Mouse (Mus musculus) neural tube, embryonic 14.5 days (tissue): ENCODE measurements around the gene Tmem92. TPM values are rescaled to one million over a fixed set of nuclear protein-coding genes. Genes with fewer than 3 reads are reported as not detected.

Experiments
- ATAC-seq: fragments of 200-750 bp; cut with Nextera tagmentation; 2 replicates; pipeline ENCODE4 v1.8.0; 2017; ENCODE audit warnings: low read depth, mild to moderate bottlenecking, moderate TSS enrichment, moderate library complexity
- H3K27ac ChIP-seq: fragments of 300-500 bp; sonication (generic); 2 replicates; pipeline ENCODE4 v1.5.1; 2014; ENCODE audit warnings: low read depth, mild to moderate bottlenecking, control low read depth, low read length, moderate library complexity, mixed read lengths
- H3K27me3 ChIP-seq: fragments of 300-500 bp; sonication (generic); 2 replicates; pipeline ENCODE4 v1.6.1; 2014; ENCODE audit warnings: low read length; ENCODE audit not compliant: control insufficient read depth, insufficient read depth
- H3K36me3 ChIP-seq: fragments of 300-500 bp; sonication (generic); 2 replicates; pipeline ENCODE4 v1.6.1; 2014; ENCODE audit warnings: low read length, mixed read lengths; ENCODE audit not compliant: control insufficient read depth, insufficient read depth
- H3K4me1 ChIP-seq: fragments of 300-500 bp; sonication (generic); 2 replicates; pipeline ENCODE4 v1.6.1; 2014; ENCODE audit warnings: low read length; ENCODE audit not compliant: control insufficient read depth, insufficient read depth
- H3K4me2 ChIP-seq: fragments of 300-500 bp; sonication (generic); 2 replicates; pipeline ENCODE4 v1.6.1; 2014; ENCODE audit warnings: mild to moderate bottlenecking, low read depth, low read length, control low read depth
- H3K4me3 ChIP-seq: fragments of 300-500 bp; sonication (generic); 2 replicates; pipeline ENCODE4 v1.5.1; 2014; ENCODE audit warnings: low read depth, low read length, control low read depth, mixed read lengths
- H3K9ac ChIP-seq: fragments of 300-500 bp; sonication (generic); replicated peaks from 2 replicates; pipeline ENCODE4 v1.6.1; 2014; ENCODE audit warnings: low read depth, mild to moderate bottlenecking, control low read depth, low read length, mixed read lengths
- H3K9me3 ChIP-seq: fragments of 300-500 bp; sonication (generic); 2 replicates; pipeline ENCODE4 v1.6.1; 2016; ENCODE audit warnings: low read length; ENCODE audit not compliant: control insufficient read depth
- WGBS: fragments of 180-500 bp; shearing (Covaris S2); extraction: QIAGEN DNeasy Blood & Tissue Kit; methylation state at CpG from one replicate; pipeline ENCODE4 v1.1.7; 2014; 5-methylcytosine and 5-hydroxymethylcytosine counted together
- polyA plus RNA-seq: library from polyadenylated mRNA; unstranded; fragments of >200 nt; fragmentation: Nextera tagmentation; extraction: Ambion mirVana; gene quantifications from 2 replicates; pipeline ENCODE4 v1.2.1, GENCODE M21; 2014

Tmem92 gene
- polyA plus RNA-seq, 1 experiment from 2014 or later: not detected

DNA sequence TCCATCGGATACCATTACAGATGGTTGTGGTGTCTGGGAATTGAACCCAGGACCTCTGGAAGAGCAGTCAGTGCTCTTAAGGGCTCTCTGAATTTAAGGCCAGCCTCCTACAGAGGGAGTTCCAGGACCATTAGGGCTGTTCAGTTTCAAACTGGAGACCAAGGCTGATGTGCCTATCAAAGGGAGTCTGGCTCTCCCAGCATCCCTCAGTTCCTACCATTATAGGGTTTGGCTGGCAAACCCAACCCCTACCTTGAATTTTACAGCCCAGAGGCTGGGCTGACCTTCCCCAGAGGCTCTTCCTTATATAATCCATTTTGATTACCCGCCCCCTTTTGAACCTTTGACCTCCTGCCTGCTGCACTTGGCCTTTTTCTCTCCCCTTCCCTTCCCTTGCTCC, 46.8 kb downstream of the Tmem92 start:
- Histone ChIP-seq H3K4me3 (no peak overlapping the region), H3K4me1 (no peaks in the 10 kb centered on the region), H3K27me3 (no peaks in the 10 kb centered on the region), H3K9ac (no peak overlapping the region), H3K36me3 (no peaks in the 10 kb centered on the region), H3K4me2 (no peak overlapping the region), H3K27ac (no peak overlapping the region), H3K9me3 (no peaks in the 10 kb centered on the region)
- no peak for ATAC-seq
- 70% methylated on average over 2 of the region's 2 CpGs for WGBS

DNA sequence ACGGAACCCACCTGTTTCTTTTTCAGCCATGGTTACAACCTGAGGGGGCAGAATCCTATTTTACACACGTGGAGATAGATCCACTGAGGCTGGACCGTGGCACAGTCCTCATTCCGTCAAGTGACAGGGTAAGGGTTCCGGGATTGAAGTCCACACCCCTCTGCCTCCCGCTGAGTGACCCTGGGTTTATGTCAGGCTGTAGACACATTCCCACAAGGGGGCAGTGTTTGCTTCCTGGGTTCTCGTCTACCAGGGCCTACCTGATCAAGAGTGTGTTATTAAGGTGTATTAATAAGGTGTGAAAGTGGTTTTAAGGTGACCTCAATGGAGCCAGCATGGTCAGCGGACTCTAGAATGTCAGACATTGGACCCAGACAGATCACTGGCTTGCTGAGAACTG, 49.7 kb downstream of the Tmem92 start:
- ATAC-seq: no peak
- H3K4me1 ChIP-seq: no peaks in the 10 kb centered on the region
- no peak overlapping the region for H3K4me2 ChIP-seq
- no peak overlapping the region for H3K9ac ChIP-seq
- H3K36me3 ChIP-seq: no peaks in the 10 kb centered on the region
- H3K9me3 ChIP-seq: no peaks in the 10 kb centered on the region
- no peak overlapping the region for H3K27ac ChIP-seq
- H3K4me3 ChIP-seq: no peak overlapping the region
- no peaks in the 10 kb centered on the region for H3K27me3 ChIP-seq
- WGBS: 42% methylated on average over 8 of the region's 8 CpGs

DNA sequence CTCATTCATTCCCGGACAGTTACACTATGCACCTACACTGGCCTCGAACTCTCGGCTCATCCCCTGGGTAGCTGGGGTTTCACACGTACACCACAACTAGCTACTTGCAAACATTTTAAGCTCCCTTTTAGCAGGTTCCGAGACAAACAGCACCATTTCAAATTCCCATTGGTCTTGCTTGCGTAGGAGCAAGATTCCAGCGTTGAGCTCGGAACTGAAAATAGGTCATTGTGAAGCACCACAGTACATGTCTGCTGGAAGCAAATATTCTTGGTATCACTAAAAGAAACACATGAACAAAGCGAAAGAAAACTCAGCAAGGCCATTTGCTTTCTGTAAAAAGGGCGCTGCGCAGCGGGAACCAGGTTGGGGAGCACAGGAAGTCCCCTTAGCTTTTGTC, 51.3 kb downstream of the Tmem92 start:
- no peak overlapping the region for H3K27ac ChIP-seq
- no peaks in the 10 kb centered on the region for H3K36me3 ChIP-seq
- H3K9ac ChIP-seq: no peak overlapping the region
- H3K4me1 ChIP-seq: no peaks in the 10 kb centered on the region
- H3K27me3 ChIP-seq: no peaks in the 10 kb centered on the region
- no peaks in the 10 kb centered on the region for H3K9me3 ChIP-seq
- H3K4me2 ChIP-seq: no peak overlapping the region
- 91% methylated on average over 12 of the region's 12 CpGs for WGBS
- no peak overlapping the region for H3K4me3 ChIP-seq
- ATAC-seq: no peak

DNA sequence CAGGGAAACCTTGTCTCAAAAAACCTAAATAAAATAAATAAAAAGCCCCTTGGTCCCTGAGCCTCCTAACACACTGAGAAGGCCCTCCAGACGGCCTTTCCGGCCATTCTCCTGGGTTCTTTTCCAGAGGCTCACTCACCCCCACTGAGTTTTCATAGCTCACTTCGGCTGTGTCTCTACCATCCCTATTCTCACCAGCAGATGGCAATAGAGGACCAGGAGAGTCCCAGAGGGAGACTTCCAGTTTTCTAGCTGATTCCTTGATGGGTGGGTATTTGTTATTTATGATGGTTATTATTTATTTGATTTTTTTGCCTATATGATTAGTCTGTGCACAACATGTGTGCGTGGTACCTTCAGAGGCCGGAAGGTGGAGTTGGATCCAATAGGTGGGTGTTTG, 52.2 kb downstream of the Tmem92 start:
- no peak overlapping the region for H3K4me3 ChIP-seq
- WGBS: 31% methylated on average over 5 of the region's 5 CpGs
- no peak overlapping the region for H3K4me2 ChIP-seq
- no peak overlapping the region for H3K9ac ChIP-seq
- no peaks in the 10 kb centered on the region for H3K9me3 ChIP-seq
- H3K27me3 ChIP-seq: no peaks in the 10 kb centered on the region
- H3K4me1 ChIP-seq: no peaks in the 10 kb centered on the region
- ATAC-seq: no peak
- no peaks in the 10 kb centered on the region for H3K36me3 ChIP-seq
- no peak overlapping the region for H3K27ac ChIP-seq

DNA sequence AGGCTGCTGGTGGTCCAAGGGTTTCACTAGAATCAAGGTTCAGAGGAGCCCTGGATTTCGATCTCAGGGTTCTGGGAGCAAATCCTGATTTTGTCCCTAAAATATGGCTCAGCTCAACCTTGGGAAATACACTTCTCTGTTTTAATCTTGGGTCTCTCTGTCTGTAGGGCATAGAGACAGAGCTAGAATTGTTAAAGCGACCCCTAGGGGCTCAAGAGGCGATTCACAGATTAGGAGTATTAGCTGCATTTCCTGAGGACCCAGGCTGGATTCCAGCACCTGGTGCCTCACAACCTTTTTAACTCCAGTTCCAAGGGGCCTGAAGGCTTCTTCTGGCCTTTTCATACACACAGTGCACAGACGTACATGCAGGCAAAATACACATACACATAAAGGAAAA, 52.9 kb downstream of the Tmem92 start:
- Histone ChIP-seq H3K4me2 (no peak overlapping the region), H3K9ac (no peak overlapping the region), H3K27me3 (no peaks in the 10 kb centered on the region), H3K4me3 (no peak overlapping the region), H3K9me3 (no peaks in the 10 kb centered on the region), H3K36me3 (no peaks in the 10 kb centered on the region), H3K4me1 (no peaks in the 10 kb centered on the region), H3K27ac (no peak overlapping the region)
- 34% methylated on average over 4 of the region's 4 CpGs for WGBS
- ATAC-seq: no peak

DNA sequence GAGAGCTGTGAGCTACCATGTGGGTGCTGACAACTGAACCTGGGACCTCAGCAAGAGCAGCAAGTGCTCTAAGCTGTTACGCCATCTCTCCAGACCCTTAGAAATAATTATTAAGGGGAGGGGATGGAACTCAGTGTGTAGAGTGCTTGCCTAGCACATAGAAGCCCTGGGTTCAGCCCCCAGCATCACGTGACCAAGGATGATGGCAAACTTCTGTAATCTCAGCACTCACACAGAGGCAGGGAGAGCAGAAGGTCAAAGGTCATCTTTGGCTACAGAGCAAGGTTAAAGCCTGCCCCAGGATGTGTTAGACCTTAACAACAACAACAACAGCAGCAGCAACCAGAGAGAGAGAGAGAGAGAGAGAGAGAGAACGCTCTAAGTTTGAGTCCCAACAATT, 54.0 kb downstream of the Tmem92 start:
- Histone ChIP-seq H3K9ac (no peak overlapping the region), H3K36me3 (no peaks in the 10 kb centered on the region), H3K4me2 (no peak overlapping the region), H3K4me1 (no peaks in the 10 kb centered on the region), H3K4me3 (no peak overlapping the region), H3K27ac (no peak overlapping the region), H3K27me3 (no peaks in the 10 kb centered on the region), H3K9me3 (no peaks in the 10 kb centered on the region)
- 86% methylated on average over 3 of the region's 3 CpGs for WGBS
- ATAC-seq: no peak

DNA sequence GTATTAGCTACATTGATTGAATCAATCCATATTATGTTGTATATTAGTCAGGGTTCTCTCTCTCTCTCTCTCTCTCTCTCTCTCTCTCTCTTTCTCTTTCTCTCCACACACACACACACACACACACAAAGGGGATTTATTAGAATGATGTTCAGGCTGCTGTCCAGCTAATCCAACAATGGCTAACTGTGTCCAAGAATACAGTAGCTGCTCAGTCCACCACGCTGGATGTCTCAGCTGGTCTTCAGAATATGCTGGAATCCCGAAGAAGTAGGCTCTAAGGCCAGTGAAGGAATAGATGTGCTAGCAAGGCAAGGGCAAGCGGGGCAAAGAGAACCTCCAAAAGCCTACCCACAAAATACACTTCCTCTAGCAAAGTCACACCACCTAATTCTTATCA, 55.2 kb downstream of the Tmem92 start:
- Histone ChIP-seq H3K36me3 (no peaks in the 10 kb centered on the region), H3K9ac (no peak overlapping the region), H3K27me3 (no peaks in the 10 kb centered on the region), H3K27ac (no peak overlapping the region), H3K4me3 (no peak overlapping the region), H3K4me1 (no peaks in the 10 kb centered on the region), H3K4me2 (no peak overlapping the region), H3K9me3 (no peaks in the 10 kb centered on the region)
- 88% methylated on average over 3 of the region's 3 CpGs for WGBS
- ATAC-seq: no peak

Other genes starting within 250 kb of the Tmem92 start
- 5.2 and 12.3 TPM in 2 replicates for gene Rsad1, start 233.4 kb downstream of the Tmem92 start, polyA plus RNA-seq
- 0.15 and 0.35 TPM in 2 replicates for gene Chad, start 217.7 kb downstream of the Tmem92 start, polyA plus RNA-seq
- 2.0 and 2.2 TPM in 2 replicates for gene Acsf2, start 180.8 kb downstream of the Tmem92 start, polyA plus RNA-seq
- gene Lrrc59, start 152.9 kb downstream of the Tmem92 start, polyA plus RNA-seq: 116 and 159 TPM in 2 replicates
- gene Mrpl27, start 128.9 kb downstream of the Tmem92 start, polyA plus RNA-seq: 122 and 147 TPM in 2 replicates
- 1.1 and 1.8 TPM in 2 replicates for gene Eme1, start 128.7 kb downstream of the Tmem92 start, polyA plus RNA-seq
- gene Xylt2, start 105.2 kb downstream of the Tmem92 start, polyA plus RNA-seq: 11.6 and 13.6 TPM in 2 replicates
- gene Gm11541, start 78.2 kb downstream of the Tmem92 start, polyA plus RNA-seq: 0.21 TPM in 1 of 2 replicates, not detected in the other
- gene Cdc34b, start 40.9 kb downstream of the Tmem92 start, polyA plus RNA-seq: not detected in 2 replicates
- gene Col1a1, start 153.5 kb upstream of the Tmem92 start, polyA plus RNA-seq: 7.4 and 239 TPM in 2 replicates
- not detected in 2 replicates for gene Hils1, start 184.9 kb upstream of the Tmem92 start, polyA plus RNA-seq
- gene Sgca, start 193.6 kb upstream of the Tmem92 start, polyA plus RNA-seq: not detected in 2 replicates
- gene Ppp1r9b, start 208.3 kb upstream of the Tmem92 start, polyA plus RNA-seq: 27.7 and 29.8 TPM in 2 replicates
- 131 and 144 TPM in 2 replicates for gene Samd14, start 227.2 kb upstream of the Tmem92 start, polyA plus RNA-seq